Mouse (Mus musculus) cerebellum, adult 2 months (tissue): ENCODE results near the gene Miip.

Experiments
- CTCF ChIP-seq: fragments of 200-500 bp; IDR thresholded peaks from 2 replicates; pipeline ENCODE4 v1.5.1; 2011; ENCODE audit warnings: low read depth, mild to moderate bottlenecking, control low read depth, low read length, moderate library complexity, borderline replicate concordance; ENCODE audit not compliant: insufficient read depth
- POLR2A ChIP-seq: fragments of 200-500 bp; IDR thresholded peaks from 2 replicates; pipeline ENCODE4 v1.6.1; 2011; ENCODE audit warnings: low read length, control low read depth, borderline replicate concordance; ENCODE audit not compliant: insufficient read depth

GRCm38 (mm10) chr4:147868450-147869031 is at the start of gene Miip, which contains the start of gene Fv1:
- TF ChIP-seq CTCF, result no peak
- TF ChIP-seq POLR2A, result peak; percentile 54; the same call in 1 of the 2 replicates
